Mouse (Mus musculus): Measurements from ENCODE around the gene Vps72. TPM values are rescaled to one million over a fixed set of nuclear protein-coding genes. Genes with fewer than 3 reads are reported as not detected.
"Not testable (repeated sequence)": the region's sequence is repeated elsewhere in the genome, so short reads cannot be mapped to it uniquely, and the experiment has no call there.

The Vps72 gene
- total RNA-seq, 1 experiment = 35.7 TPM

GRCm38 (mm10) chr3:95124972-95125371 lies 14.2 kb downstream of the Vps72 start:
- H3K27ac ChIP-seq (ENCODE audit: insufficient read depth, low read depth, low read length, poor library complexity, severe bottlenecking) = no peak overlapping the region
- peaks cover 19% of the 10 kb centered on the region for H3K36me3 ChIP-seq (ENCODE audit: control insufficient read depth, insufficient read depth, low read length, poor library complexity, severe bottlenecking)
- TF ChIP-seq ZC3H11A (IDR thresholded peaks at IDR 0.05; ENCODE audit: borderline replicate concordance, low read depth, low read length) (no peak), CHD2 (IDR thresholded peaks at IDR 0.05; ENCODE audit: low read depth, low read length) (no peak), MAFK (IDR thresholded peaks at IDR 0.05; ENCODE audit: insufficient read depth, low read depth, low read length) (no peak), ZNF384 (IDR thresholded peaks at IDR 0.05; ENCODE audit: low read depth, low read length) (no peak)
- no peak for DNase-seq (ENCODE audit: low read depth, low spot score)
- H3K4me1 ChIP-seq (ENCODE audit: control insufficient read depth in 2 of 2, insufficient read depth in 2 of 2, low read length in 2 of 2, poor library complexity in 1 of 2) = peaks cover 0 to 8% of the 10 kb centered on the region in 2 experiments; a peak in 1 of 4 replicates
- in situ Hi-C loops (cut with MboI; ENCODE audit: low sequenced_read_pairs in 2 of 2, unreplicated experiment in 2 of 2) = no loop called here
- H3K9me3 ChIP-seq (ENCODE audit: control insufficient read depth, insufficient read depth, low read depth, low read length) = no peaks in the 10 kb centered on the region
- no peak overlapping the region for H3K9ac ChIP-seq (ENCODE audit: insufficient read depth, low read depth, low read length, poor library complexity, severe bottlenecking)
- H3K4me3 ChIP-seq (ENCODE audit: insufficient read depth in 1 of 2, low read depth in 1 of 2, low read length in 2 of 2, poor library complexity in 1 of 2, severe bottlenecking in 1 of 2) = no peak overlapping the region

- Histone ChIP-seq H3K27ac (ENCODE audit: insufficient read depth, low read depth, low read length, poor library complexity, severe bottlenecking) (no peak overlapping the region), H3K4me1 (ENCODE audit: control insufficient read depth in 2 of 2, insufficient read depth in 2 of 2, low read length in 2 of 2, poor library complexity in 1 of 2) (peaks cover 0 to 10% of the 10 kb centered on the region in 2 experiments; a peak in 1 of 4 replicates), H3K36me3 (ENCODE audit: control insufficient read depth, insufficient read depth, low read length, poor library complexity, severe bottlenecking) (peaks cover 3% of the 10 kb centered on the region; the same call in 1 of the 2 replicates), H3K9me3 (ENCODE audit: control insufficient read depth, insufficient read depth, low read depth, low read length) (no peaks in the 10 kb centered on the region), H3K4me3 (ENCODE audit: insufficient read depth in 1 of 2, low read depth in 1 of 2, low read length in 2 of 2, poor library complexity in 1 of 2, severe bottlenecking in 1 of 2) (no peak overlapping the region), H3K9ac (ENCODE audit: insufficient read depth, low read depth, low read length, poor library complexity, severe bottlenecking) (no peak overlapping the region)
- TF ChIP-seq ZNF384 (IDR thresholded peaks at IDR 0.05; ENCODE audit: low read depth, low read length) (no peak), HCFC1 (IDR thresholded peaks at IDR 0.05; ENCODE audit: borderline replicate concordance, insufficient read depth, low read length) (no peak)
- DNase-seq (ENCODE audit: low read depth, low spot score) = no peak
- in situ Hi-C loops (cut with MboI; ENCODE audit: low sequenced_read_pairs in 2 of 2, unreplicated experiment in 2 of 2) = no loop called here
Observed at GRCm38 (mm10) chr3:95129226-95129651, 18.4 kb downstream of the Vps72 start.

- H3K36me3 ChIP-seq (ENCODE audit: control insufficient read depth, insufficient read depth, low read length, poor library complexity, severe bottlenecking) = peaks cover 3% of the 10 kb centered on the region; the same call in 1 of the 2 replicates
- DNase-seq (ENCODE audit: low read depth, low spot score) = no peak
- in situ Hi-C loops (cut with MboI; ENCODE audit: low sequenced_read_pairs in 2 of 2, unreplicated experiment in 2 of 2) = no loop called here
- H3K9ac ChIP-seq (ENCODE audit: insufficient read depth, low read depth, low read length, poor library complexity, severe bottlenecking) = no peak overlapping the region
- TF ChIP-seq HCFC1 (IDR thresholded peaks at IDR 0.05; ENCODE audit: borderline replicate concordance, insufficient read depth, low read length) (no peak), CHD2 (IDR thresholded peaks at IDR 0.05; ENCODE audit: low read depth, low read length) (no peak), MAFK (IDR thresholded peaks at IDR 0.05; ENCODE audit: insufficient read depth, low read depth, low read length) (no peak)
- no peak overlapping the region for H3K4me3 ChIP-seq (ENCODE audit: insufficient read depth in 1 of 2, low read depth in 1 of 2, low read length in 2 of 2, poor library complexity in 1 of 2, severe bottlenecking in 1 of 2)
- no peak overlapping the region for H3K27ac ChIP-seq (ENCODE audit: insufficient read depth, low read depth, low read length, poor library complexity, severe bottlenecking)
- no peaks in the 10 kb centered on the region for H3K9me3 ChIP-seq (ENCODE audit: control insufficient read depth, insufficient read depth, low read depth, low read length)
- peaks cover 0 to 7% of the 10 kb centered on the region in 2 experiments; a peak in 1 of 4 replicates for H3K4me1 ChIP-seq (ENCODE audit: control insufficient read depth in 2 of 2, insufficient read depth in 2 of 2, low read length in 2 of 2, poor library complexity in 1 of 2)
Observed at GRCm38 (mm10) chr3:95130081-95130480, 19.3 kb downstream of the Vps72 start.

DNA sequence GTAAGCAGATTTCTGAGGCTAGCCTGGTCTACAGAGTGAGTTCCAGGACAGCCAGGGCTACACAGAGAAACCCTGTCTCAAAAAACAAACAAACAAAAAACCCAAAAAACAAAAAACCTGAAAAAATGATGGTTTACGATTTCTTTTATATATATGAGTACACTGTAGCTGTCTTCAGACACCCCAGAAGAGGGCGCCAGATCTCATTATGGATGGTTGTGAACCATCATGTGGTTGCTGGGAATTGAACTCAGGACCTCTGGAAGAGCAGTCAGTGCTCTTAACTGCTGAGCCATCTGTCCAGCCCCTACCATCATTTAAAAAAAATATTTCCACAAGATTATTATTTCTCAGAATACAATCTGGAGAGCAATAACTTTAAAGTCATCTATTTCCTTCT lies 21.6 kb downstream of the Vps72 start:
- H3K36me3 ChIP-seq (ENCODE audit: control insufficient read depth, insufficient read depth, low read length, poor library complexity, severe bottlenecking); H3K9ac ChIP-seq (ENCODE audit: insufficient read depth, low read depth, low read length, poor library complexity, severe bottlenecking); H3K4me3 ChIP-seq (ENCODE audit: insufficient read depth in 1 of 2, low read depth in 1 of 2, low read length in 2 of 2, poor library complexity in 1 of 2, severe bottlenecking in 1 of 2); in situ Hi-C loops (cut with MboI; ENCODE audit: low sequenced_read_pairs in 2 of 2, unreplicated experiment in 2 of 2); DNase-seq (ENCODE audit: low read depth, low spot score); H3K9me3 ChIP-seq (ENCODE audit: control insufficient read depth, insufficient read depth, low read depth, low read length); H3K4me1 ChIP-seq (ENCODE audit: control insufficient read depth in 2 of 2, insufficient read depth in 2 of 2, low read length in 2 of 2, poor library complexity in 1 of 2); H3K27ac ChIP-seq (ENCODE audit: insufficient read depth, low read depth, low read length, poor library complexity, severe bottlenecking): not testable (repeated sequence)

DNA sequence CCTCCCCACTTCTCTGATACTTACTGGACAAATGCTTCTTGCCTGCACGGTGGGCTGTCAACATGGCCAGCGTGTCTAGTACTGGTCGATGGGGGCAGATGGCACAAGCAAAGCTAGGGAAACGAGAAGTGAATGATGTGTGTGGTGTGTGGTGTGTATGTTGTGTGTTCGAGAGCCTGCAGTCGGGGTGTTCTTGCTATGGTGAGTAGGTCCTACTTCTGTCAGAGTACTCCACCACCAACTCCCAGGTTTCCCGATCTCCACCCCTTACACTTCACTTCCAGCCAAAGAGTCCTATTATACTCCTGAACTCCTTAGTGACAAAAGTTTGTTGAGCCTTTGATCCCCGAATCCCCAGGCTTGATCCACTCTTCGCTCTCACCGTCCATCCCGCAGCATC lies 22.4 kb downstream of the Vps72 start:
- Histone ChIP-seq H3K9ac (ENCODE audit: insufficient read depth, low read depth, low read length, poor library complexity, severe bottlenecking) (peak overlapping the region; percentile 95), H3K4me3 (ENCODE audit: insufficient read depth in 1 of 2, low read depth in 1 of 2, low read length in 2 of 2, poor library complexity in 1 of 2, severe bottlenecking in 1 of 2) (peak overlapping the region; percentile 77 to 93), H3K9me3 (ENCODE audit: control insufficient read depth, insufficient read depth, low read depth, low read length) (no peaks in the 10 kb centered on the region), H3K27ac (ENCODE audit: insufficient read depth, low read depth, low read length, poor library complexity, severe bottlenecking) (peak overlapping the region; percentile 38; the same call in 1 of the 2 replicates), H3K36me3 (ENCODE audit: control insufficient read depth, insufficient read depth, low read length, poor library complexity, severe bottlenecking) (peaks cover 3% of the 10 kb centered on the region; the same call in 1 of the 2 replicates), H3K4me1 (ENCODE audit: control insufficient read depth in 2 of 2, insufficient read depth in 2 of 2, low read length in 2 of 2, poor library complexity in 1 of 2) (peaks cover 3 to 9% of the 10 kb centered on the region in 2 experiments; a peak in 2 of 4 replicates)
- TF ChIP-seq CHD2 (IDR thresholded peaks at IDR 0.05; ENCODE audit: low read depth, low read length) = no peak
- no peak for TF ChIP-seq HCFC1 (IDR thresholded peaks at IDR 0.05; ENCODE audit: borderline replicate concordance, insufficient read depth, low read length)
- TF ChIP-seq ZNF384 (IDR thresholded peaks at IDR 0.05; ENCODE audit: low read depth, low read length) = no peak
- no peak for TF ChIP-seq MAFK (IDR thresholded peaks at IDR 0.05; ENCODE audit: insufficient read depth, low read depth, low read length)
- TF ChIP-seq ZC3H11A (IDR thresholded peaks at IDR 0.05; ENCODE audit: borderline replicate concordance, low read depth, low read length) = no peak
- in situ Hi-C loops (cut with MboI; ENCODE audit: low sequenced_read_pairs in 2 of 2, unreplicated experiment in 2 of 2) = no loop called here
- DNase-seq (ENCODE audit: low read depth, low spot score) = no peak
